Mouse (Mus musculus): Measurements from ENCODE around the gene Mga. TPM values are rescaled to one million over a fixed set of nuclear protein-coding genes. Genes with fewer than 3 reads are reported as not detected.

Gene Mga
- total and polyA plus RNA-seq, 3 experiments, result 21.8 to 37.5 (median 30.1) TPM

DNA sequence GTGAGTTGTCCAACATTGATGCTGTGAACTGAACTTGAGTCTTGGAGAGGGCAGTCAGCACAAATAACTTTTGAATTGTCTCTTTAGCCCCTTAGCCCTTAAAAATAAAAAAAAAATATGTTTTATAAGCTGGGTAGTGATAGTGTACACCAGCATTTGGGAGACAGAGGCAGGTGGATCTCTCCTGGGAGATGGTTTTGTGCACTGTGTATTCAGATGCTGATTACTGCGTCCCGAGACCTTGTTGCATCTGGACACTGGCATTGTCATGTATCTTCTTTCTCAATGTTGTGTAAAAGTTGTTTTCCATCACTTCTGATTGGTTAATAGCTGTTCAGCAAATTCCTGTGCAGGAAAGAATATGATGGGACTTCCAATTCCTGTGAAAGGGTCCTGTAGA lies 39.7 kb upstream of the Mga start:
- Histone ChIP-seq H3K36me3 (replicated peaks in 1 of 2; ENCODE audit: control insufficient read depth in 1 of 2, insufficient read depth in 1 of 2, low read length in 1 of 2) (no peaks in the 10 kb centered on the region), H3K79me2 (replicated peaks; ENCODE audit: control insufficient read depth, extremely low read depth, insufficient read depth, poor library complexity, severe bottlenecking) (no peaks in the 10 kb centered on the region), H3K27me3 (replicated peaks) (no peaks in the 10 kb centered on the region), H3K4me1 (ENCODE audit: control insufficient read depth in 1 of 2, insufficient read depth in 2 of 2) (peaks cover 0 to 3% of the 10 kb centered on the region in 2 experiments; a peak in 2 of 4 replicates), H3K9ac (ENCODE audit: insufficient read depth, low read depth) (no peak overlapping the region), H3K4me3 (replicated peaks in 1 of 3; ENCODE audit: low read depth in 2 of 3, low read length in 2 of 3, poor library complexity in 1 of 3) (no peak overlapping the region), H3K4me2 (ENCODE audit: insufficient read depth, low read depth, poor library complexity, severe bottlenecking) (no peak overlapping the region), H3K9me3 (replicated peaks; ENCODE audit: low read length) (no peaks in the 10 kb centered on the region), H3K27ac (ENCODE audit: insufficient read depth, low read depth) (no peak overlapping the region)
- dilution Hi-C loops (cut with MboI; ENCODE audit: extremely low pct_ligation_motif_present, extremely low pct_unique_long_range_greater_than_20kb, low sequenced_read_pairs) (no loop called here), in situ Hi-C loops (cut with MboI; ENCODE audit: low pct_ligation_motif_present, low pct_unique_long_range_greater_than_20kb, low sequenced_read_pairs) (no loop called here)
- TF ChIP-seq CHD2 (IDR thresholded peaks at IDR 0.05; ENCODE audit: low read length) (no peak), BHLHE40 (IDR thresholded peaks at IDR 0.05; ENCODE audit: low read depth, low read length) (no peak), ZMIZ1 (IDR thresholded peaks at IDR 0.05; ENCODE audit: low read depth, low read length) (no peak), MAX (IDR thresholded peaks at IDR 0.05; ENCODE audit: low read length) (no peak)
- DNase-seq (ENCODE audit: extremely low read depth), result no peak

DNA sequence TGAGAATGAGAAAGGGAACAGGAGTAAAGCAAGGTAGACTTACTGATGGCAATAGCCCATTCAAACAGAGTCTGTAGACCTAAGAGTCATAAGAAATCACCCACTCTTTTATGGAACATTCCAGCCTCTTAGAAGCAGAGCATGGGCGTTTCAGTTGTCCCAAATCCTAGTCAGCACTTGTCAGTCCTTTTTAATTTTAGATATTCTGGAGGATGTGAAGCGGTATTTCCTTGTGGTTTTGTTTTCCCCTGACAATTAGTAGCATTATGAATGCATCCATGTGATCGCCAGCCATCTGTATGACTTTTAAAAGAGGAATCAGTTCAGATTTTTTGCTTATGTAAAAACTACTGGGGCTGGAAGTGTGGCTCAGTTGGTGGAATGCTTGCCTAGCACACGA lies 32.5 kb upstream of the Mga start:
- dilution Hi-C loops (cut with MboI; ENCODE audit: extremely low pct_ligation_motif_present, extremely low pct_unique_long_range_greater_than_20kb, low sequenced_read_pairs), result no loop called here
- no peak overlapping the region for H3K9ac ChIP-seq (ENCODE audit: insufficient read depth, low read depth)
- no peak overlapping the region for H3K27ac ChIP-seq (ENCODE audit: insufficient read depth, low read depth)
- no peak overlapping the region for H3K4me3 ChIP-seq (replicated peaks in 1 of 3; ENCODE audit: low read depth in 2 of 3, low read length in 2 of 3, poor library complexity in 1 of 3)
- no peak for DNase-seq (ENCODE audit: extremely low read depth)
- no peaks in the 10 kb centered on the region for H3K36me3 ChIP-seq (replicated peaks in 1 of 2; ENCODE audit: control insufficient read depth in 1 of 2, insufficient read depth in 1 of 2, low read length in 1 of 2)
- no peaks in the 10 kb centered on the region for H3K79me2 ChIP-seq (replicated peaks; ENCODE audit: control insufficient read depth, extremely low read depth, insufficient read depth, poor library complexity, severe bottlenecking)
- no peaks in the 10 kb centered on the region for H3K4me1 ChIP-seq (ENCODE audit: control insufficient read depth in 1 of 2, insufficient read depth in 2 of 2)
- no peak for TF ChIP-seq SIN3A (IDR thresholded peaks at IDR 0.05; ENCODE audit: low read length)
- TF ChIP-seq UBTF (IDR thresholded peaks at IDR 0.05; ENCODE audit: low read depth, low read length), result no peak
- no peak for TF ChIP-seq MAX (IDR thresholded peaks at IDR 0.05; ENCODE audit: low read length)
- TF ChIP-seq MYC (IDR thresholded peaks at IDR 0.05; ENCODE audit: low read depth, low read length), result no peak
- in situ Hi-C loops (cut with MboI; ENCODE audit: low pct_ligation_motif_present, low pct_unique_long_range_greater_than_20kb, low sequenced_read_pairs), result no loop called here
- H3K9me3 ChIP-seq (replicated peaks; ENCODE audit: low read length), result no peaks in the 10 kb centered on the region
- H3K27me3 ChIP-seq (replicated peaks), result no peaks in the 10 kb centered on the region
- H3K4me2 ChIP-seq (ENCODE audit: insufficient read depth, low read depth, poor library complexity, severe bottlenecking), result no peak overlapping the region

DNA sequence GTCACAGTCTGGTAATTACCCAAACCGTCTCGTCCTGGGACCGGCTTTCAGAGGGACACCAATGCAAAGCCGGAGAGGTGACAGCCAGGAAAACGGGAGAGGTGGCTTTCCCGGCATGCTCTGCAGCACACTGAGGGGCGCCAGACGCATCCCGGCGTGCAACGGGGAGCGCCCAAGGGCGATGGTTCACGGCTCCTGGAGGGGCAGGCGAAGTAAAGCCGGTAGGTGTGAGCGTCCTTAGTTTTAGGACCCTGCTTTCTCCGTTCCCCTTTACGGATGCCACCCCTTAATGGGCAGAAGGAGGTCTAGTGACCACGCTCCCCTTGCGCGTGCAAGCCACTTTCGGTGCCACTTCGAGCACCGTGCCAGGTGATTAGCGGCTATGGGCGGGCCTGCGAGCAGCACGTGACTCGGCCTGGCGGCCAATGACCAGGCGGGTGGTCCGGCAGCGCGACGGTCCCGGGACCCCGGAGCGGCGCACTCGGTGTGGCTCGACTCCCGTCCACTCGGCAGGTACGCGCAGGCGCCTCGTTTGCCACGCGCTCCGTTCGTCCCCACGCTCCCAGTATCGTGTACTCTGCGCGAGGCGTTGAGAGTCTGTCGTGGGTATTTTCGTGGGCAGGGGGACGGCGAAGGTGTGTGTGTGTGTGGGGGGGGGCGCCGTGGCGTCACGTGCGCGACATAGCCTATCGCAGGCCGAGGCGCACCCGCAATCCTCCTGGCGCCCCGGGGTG lies 24.5 kb upstream of the Mga start:
- TF ChIP-seq ZMIZ1 (IDR thresholded peaks at IDR 0.05; ENCODE audit: low read depth, low read length) (no peak), SIN3A (IDR thresholded peaks at IDR 0.05; ENCODE audit: low read length) (no peak), MYC (IDR thresholded peaks at IDR 0.05; ENCODE audit: low read depth, low read length) (no peak), CTCF (conservative IDR thresholded peaks at IDR 0.05 in 1 of 2, IDR thresholded peaks at IDR 0.05 in 1 of 2; ENCODE audit: low read depth in 2 of 2, low read length in 2 of 2) (no peak), PAX5 (IDR thresholded peaks at IDR 0.05; ENCODE audit: low read length) (no peak)
- Histone ChIP-seq H3K9ac (ENCODE audit: insufficient read depth, low read depth) (no peak overlapping the region), H3K4me1 (ENCODE audit: control insufficient read depth in 1 of 2, insufficient read depth in 2 of 2) (no peaks in the 10 kb centered on the region), H3K36me3 (replicated peaks in 1 of 2; ENCODE audit: control insufficient read depth in 1 of 2, insufficient read depth in 1 of 2, low read length in 1 of 2) (no peaks in the 10 kb centered on the region), H3K9me3 (replicated peaks; ENCODE audit: low read length) (peaks cover 11% of the 10 kb centered on the region), H3K4me2 (ENCODE audit: insufficient read depth, low read depth, poor library complexity, severe bottlenecking) (no peak overlapping the region), H3K27me3 (replicated peaks) (no peaks in the 10 kb centered on the region), H3K79me2 (replicated peaks; ENCODE audit: control insufficient read depth, extremely low read depth, insufficient read depth, poor library complexity, severe bottlenecking) (no peaks in the 10 kb centered on the region), H3K4me3 (replicated peaks in 1 of 3; ENCODE audit: low read depth in 2 of 3, low read length in 2 of 3, poor library complexity in 1 of 3) (no peak overlapping the region), H3K27ac (ENCODE audit: insufficient read depth, low read depth) (no peak overlapping the region)
- dilution Hi-C loops (cut with MboI; ENCODE audit: extremely low pct_ligation_motif_present, extremely low pct_unique_long_range_greater_than_20kb, low sequenced_read_pairs) (no loop called here), in situ Hi-C loops (cut with MboI; ENCODE audit: low pct_ligation_motif_present, low pct_unique_long_range_greater_than_20kb, low sequenced_read_pairs) (no loop called here)
- DNase-seq (ENCODE audit: extremely low read depth), result no peak
